Comparison of ENCODE assay signal across 7 mouse cellular contexts in the genomic region with DNA sequence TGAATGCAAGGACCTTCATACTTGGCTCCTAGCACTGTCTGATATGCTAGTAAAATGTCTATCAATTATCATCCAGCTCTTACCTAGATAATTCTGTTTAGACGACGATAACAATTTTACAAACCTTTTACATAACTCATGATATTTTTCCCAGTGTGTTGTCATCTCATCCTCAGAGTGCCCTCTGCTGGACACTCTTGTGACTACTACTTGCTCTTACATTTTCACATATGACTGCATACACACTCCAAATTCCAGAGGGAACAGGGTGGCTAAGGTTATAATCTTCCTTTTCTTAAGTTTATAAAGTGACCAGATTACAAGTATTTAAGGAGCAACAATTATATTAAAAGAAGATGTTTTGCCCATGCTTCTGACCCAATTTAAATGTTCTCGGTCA.
A peak's percentile ranks its signal among the peaks of the same experiment; 100 is the strongest.
DNase-seq lines count a peak whose midpoint lies in the region; ATAC-seq and TF ChIP-seq lines count a peak whose summit lies in the region.

No protein-coding gene starts in this region.

- H3K27ac ChIP-seq in lung, embryonic 14.5 days (ENCODE audit: low read depth) = no peak overlapping the region
- no peak overlapping the region for H3K27ac ChIP-seq in embryonic facial prominence, embryonic 10.5 days (replicated peaks)
- no peak overlapping the region for H3K27ac ChIP-seq in neural tube, embryonic 12.5 days

- peak; percentile 81 for DNase-seq in lung, embryonic 14.5 days
- no peak for DNase-seq in lung, postnatal 10 days
- peak; percentile 9 for DNase-seq in adrenal gland, adult 2 months
- DNase-seq in embryonic facial prominence, embryonic 10.5 days (ENCODE audit: low spot score) = peak; percentile 26
- DNase-seq in layer of hippocampus, adult 9-11 months = peak; percentile 75
- DNase-seq in heart, postnatal 25 days (ENCODE audit: low spot score) = no peak

- WGBS in lung, embryonic 14.5 days = 42% methylated on average over 3 of the region's 3 CpGs
- WGBS in embryonic facial prominence, embryonic 10.5 days = 57% methylated on average over 3 of the region's 3 CpGs
- WGBS in neural tube, embryonic 12.5 days = 65% methylated on average over 3 of the region's 3 CpGs

- intact Hi-C loops in heart, postnatal 25 days (cut with DNase I) = no loop called here

- ATAC-seq in lung, embryonic 14.5 days (ENCODE audit: insufficient read depth) = no peak
- peak; percentile 63; the same call in 1 of the 2 replicates for ATAC-seq in neural tube, embryonic 12.5 days (ENCODE audit: low FRiP score, low read depth)

- H3K4me2 ChIP-seq in lung, embryonic 14.5 days = no peak overlapping the region
- H3K4me2 ChIP-seq in neural tube, embryonic 12.5 days (replicated peaks) = no peak overlapping the region

- H3K9me3 ChIP-seq in lung, embryonic 14.5 days (ENCODE audit: low read depth, low read length) = no peaks in the 10 kb centered on the region
- H3K9me3 ChIP-seq in embryonic facial prominence, embryonic 10.5 days = no peaks in the 10 kb centered on the region
- H3K9me3 ChIP-seq in neural tube, embryonic 12.5 days = no peaks in the 10 kb centered on the region

- no peak overlapping the region for H3K9ac ChIP-seq in lung, embryonic 14.5 days
- H3K9ac ChIP-seq in neural tube, embryonic 12.5 days = no peak overlapping the region

- peak; percentile 69 for TF ChIP-seq CTCF in lung, embryonic 14.5 days (IDR thresholded peaks at IDR 0.05; ENCODE audit: low read depth)

- no peak overlapping the region for H3K4me3 ChIP-seq in lung, embryonic 14.5 days (ENCODE audit: low read depth, low read length)
- no peak overlapping the region for H3K4me3 ChIP-seq in embryonic facial prominence, embryonic 10.5 days
- no peak overlapping the region for H3K4me3 ChIP-seq in neural tube, embryonic 12.5 days

- no peaks in the 10 kb centered on the region for H3K36me3 ChIP-seq in lung, embryonic 14.5 days (ENCODE audit: insufficient read depth)
- no peaks in the 10 kb centered on the region for H3K36me3 ChIP-seq in embryonic facial prominence, embryonic 10.5 days (replicated peaks)
- H3K36me3 ChIP-seq in neural tube, embryonic 12.5 days = no peaks in the 10 kb centered on the region

- no peaks in the 10 kb centered on the region for H3K4me1 ChIP-seq in lung, embryonic 14.5 days (ENCODE audit: insufficient read depth)
- H3K4me1 ChIP-seq in embryonic facial prominence, embryonic 10.5 days = no peaks in the 10 kb centered on the region
- H3K4me1 ChIP-seq in neural tube, embryonic 12.5 days = no peaks in the 10 kb centered on the region

- H3K27me3 ChIP-seq in lung, embryonic 14.5 days (ENCODE audit: insufficient read depth, low read length) = no peaks in the 10 kb centered on the region
- H3K27me3 ChIP-seq in embryonic facial prominence, embryonic 10.5 days (replicated peaks; ENCODE audit: low read depth, poor library complexity, severe bottlenecking) = no peaks in the 10 kb centered on the region
- H3K27me3 ChIP-seq in neural tube, embryonic 12.5 days (replicated peaks) = no peaks in the 10 kb centered on the region

Comparison
In these comparisons a context has a peak if more than half of its experiments do, and no peak if none do; other contexts are left out.
1. DNase-seq: peak in lung, embryonic 14.5 days (single experiment), adrenal gland, adult 2 months (single experiment), embryonic facial prominence, embryonic 10.5 days (single experiment) and layer of hippocampus, adult 9-11 months (single experiment); none in lung, postnatal 10 days (single experiment) and heart, postnatal 25 days (single experiment).